Mouse (Mus musculus): ENCODE data around the gene Wdr43. TPM values are rescaled to one million over a fixed set of nuclear protein-coding genes. Genes with fewer than 3 reads are reported as not detected.
A peak's percentile ranks its signal among the peaks of the same experiment; 100 is the strongest.

Wdr43 gene
- total RNA-seq, 2 experiments from 2014 or later: 131 to 299 TPM

GRCm38 (mm10) chr17:71660390-71660789, 44.7 kb downstream of the Wdr43 start:
- ATAC-seq (replicated peaks; ENCODE audit: poor library complexity, severe bottlenecking): no peak

- peak; percentile 83 for ATAC-seq (replicated peaks; ENCODE audit: poor library complexity, severe bottlenecking)
These were observed 47.1 kb downstream of the Wdr43 start for GRCm38 (mm10) chr17:71662751-71663250.

- no peak; the same call in 1 of the 2 replicates for ATAC-seq (replicated peaks; ENCODE audit: poor library complexity, severe bottlenecking)
These were observed 47.8 kb downstream of the Wdr43 start for GRCm38 (mm10) chr17:71663491-71663890.

GRCm38 (mm10) chr17:71664172-71664571, 48.5 kb downstream of the Wdr43 start:
- no peak for ATAC-seq (replicated peaks; ENCODE audit: poor library complexity, severe bottlenecking)

GRCm38 (mm10) chr17:71665201-71665600, 49.5 kb downstream of the Wdr43 start:
- no peak for ATAC-seq (replicated peaks; ENCODE audit: poor library complexity, severe bottlenecking)

GRCm38 (mm10) chr17:71669511-71669910, 53.8 kb downstream of the Wdr43 start:
- peak; percentile 68 for ATAC-seq (replicated peaks; ENCODE audit: poor library complexity, severe bottlenecking)

GRCm38 (mm10) chr17:71671840-71672546, 56.3 kb downstream of the Wdr43 start:
- peak; percentile 61 for ATAC-seq (replicated peaks; ENCODE audit: poor library complexity, severe bottlenecking)

- no peak for ATAC-seq (replicated peaks; ENCODE audit: poor library complexity, severe bottlenecking)
These were observed 57.4 kb downstream of the Wdr43 start, which contains the start of gene Togaram2 for GRCm38 (mm10) chr17:71673092-71673491. Gene Togaram2, plus strand, starts transcription at chr17:71673261.

- ATAC-seq (replicated peaks; ENCODE audit: poor library complexity, severe bottlenecking): no peak
These were observed 58.2 kb downstream of the Wdr43 start for GRCm38 (mm10) chr17:71673936-71674335.

GRCm38 (mm10) chr17:71674886-71675285, 59.2 kb downstream of the Wdr43 start:
- ATAC-seq (replicated peaks; ENCODE audit: poor library complexity, severe bottlenecking): no peak

GRCm38 (mm10) chr17:71681666-71682065, 66.0 kb downstream of the Wdr43 start:
- ATAC-seq (replicated peaks; ENCODE audit: poor library complexity, severe bottlenecking): no peak

- ATAC-seq (replicated peaks; ENCODE audit: poor library complexity, severe bottlenecking): no peak
These were observed 66.7 kb downstream of the Wdr43 start for GRCm38 (mm10) chr17:71682379-71682778.

GRCm38 (mm10) chr17:71683281-71683680, 67.6 kb downstream of the Wdr43 start:
- ATAC-seq (replicated peaks; ENCODE audit: poor library complexity, severe bottlenecking): no peak

- peak; percentile 89 for ATAC-seq (replicated peaks; ENCODE audit: poor library complexity, severe bottlenecking)
These were observed 68.5 kb downstream of the Wdr43 start for GRCm38 (mm10) chr17:71684103-71684608.

GRCm38 (mm10) chr17:71687436-71687835, 71.7 kb downstream of the Wdr43 start:
- no peak for ATAC-seq (replicated peaks; ENCODE audit: poor library complexity, severe bottlenecking)

- no peak for ATAC-seq (replicated peaks; ENCODE audit: poor library complexity, severe bottlenecking)
These were observed 74.2 kb downstream of the Wdr43 start for GRCm38 (mm10) chr17:71689903-71690302.

GRCm38 (mm10) chr17:71691361-71691875, 75.7 kb downstream of the Wdr43 start:
- peak; percentile 57 for ATAC-seq (replicated peaks; ENCODE audit: poor library complexity, severe bottlenecking)

GRCm38 (mm10) chr17:71693313-71693712, 77.6 kb downstream of the Wdr43 start:
- peak; percentile 56 for ATAC-seq (replicated peaks; ENCODE audit: poor library complexity, severe bottlenecking)

GRCm38 (mm10) chr17:71693780-71694179, 78.1 kb downstream of the Wdr43 start:
- no peak; the same call in 1 of the 2 replicates for ATAC-seq (replicated peaks; ENCODE audit: poor library complexity, severe bottlenecking)

GRCm38 (mm10) chr17:71695151-71695550, 79.5 kb downstream of the Wdr43 start:
- no peak for ATAC-seq (replicated peaks; ENCODE audit: poor library complexity, severe bottlenecking)

- ATAC-seq (replicated peaks; ENCODE audit: poor library complexity, severe bottlenecking): no peak
These were observed 80.1 kb downstream of the Wdr43 start for GRCm38 (mm10) chr17:71695716-71696315.
